Mouse (Mus musculus) urinary bladder, adult 18-20 months (tissue): ENCODE measurements around the gene Agl.
"Not testable (repeated sequence)": the region's sequence is repeated elsewhere in the genome, so short reads cannot be mapped to it uniquely, and the experiment has no call there.

Source experiments
- DNase-seq, 2 experiments: peaks; one replicate each; pipeline ENCODE4 v3.0.0; 2022; ENCODE audit warnings: low spot score in 2 of 2, mixed read lengths in 2 of 2

Agl gene

GRCm38 (mm10) chr3:116816674-116817215 lies 8.8 kb upstream of the Agl start:
- no peak for DNase-seq

GRCm38 (mm10) chr3:116815916-116816315 lies 8.0 kb upstream of the Agl start:
- no peak for DNase-seq

- DNase-seq = no peak
Measured at GRCm38 (mm10) chr3:116815305-116815797, 7.4 kb upstream of the Agl start.

- DNase-seq = no peak
Measured at GRCm38 (mm10) chr3:116812946-116813345, 5.0 kb upstream of the Agl start.

- not testable (repeated sequence) for DNase-seq
Measured at GRCm38 (mm10) chr3:116810351-116810750, 2.4 kb upstream of the Agl start.

- no peak for DNase-seq
Measured at GRCm38 (mm10) chr3:116809221-116809620, 1.3 kb upstream of the Agl start.

- DNase-seq = no peak
Measured at GRCm38 (mm10) chr3:116808507-116809217, 696 bp upstream of the Agl start.

- no peak for DNase-seq
Measured at GRCm38 (mm10) chr3:116805866-116806265, 2.1 kb downstream of the Agl start.

- no peak for DNase-seq
Measured at GRCm38 (mm10) chr3:116804746-116805285, 3.1 kb downstream of the Agl start.

GRCm38 (mm10) chr3:116801755-116802154 lies 6.2 kb downstream of the Agl start:
- no peak for DNase-seq

- no peak for DNase-seq
Measured at GRCm38 (mm10) chr3:116798821-116799510, 9.0 kb downstream of the Agl start.

GRCm38 (mm10) chr3:116788851-116789250 lies 19.1 kb downstream of the Agl start:
- DNase-seq = no peak

GRCm38 (mm10) chr3:116786543-116786942 lies 21.4 kb downstream of the Agl start:
- no peak for DNase-seq

- DNase-seq = no peak
Measured at GRCm38 (mm10) chr3:116785820-116786219, 22.1 kb downstream of the Agl start.

GRCm38 (mm10) chr3:116784811-116785210 lies 23.2 kb downstream of the Agl start:
- DNase-seq = no peak

GRCm38 (mm10) chr3:116784290-116784689 lies 23.7 kb downstream of the Agl start:
- DNase-seq = no peak

GRCm38 (mm10) chr3:116776961-116777360 lies 31.0 kb downstream of the Agl start:
- DNase-seq = no peak

GRCm38 (mm10) chr3:116773836-116774235 lies 34.1 kb downstream of the Agl start:
- DNase-seq = no peak

- DNase-seq = no peak
Measured at GRCm38 (mm10) chr3:116771597-116771996, 36.4 kb downstream of the Agl start.

- not testable (repeated sequence) for DNase-seq
Measured at GRCm38 (mm10) chr3:116766963-116767362, 41.0 kb downstream of the Agl start.

- no peak for DNase-seq
Measured at GRCm38 (mm10) chr3:116752818-116753217, 55.1 kb downstream of the Agl start.

- DNase-seq = no peak
Measured at GRCm38 (mm10) chr3:116751191-116751860, 56.6 kb downstream of the Agl start.
